Mouse (Mus musculus): Measurements from ENCODE around the gene Trip11.

- no peak for TF ChIP-seq CTCF (IDR thresholded peaks at IDR 0.05; ENCODE audit: low read depth)
- no peak for TF ChIP-seq EP300 (IDR thresholded peaks at IDR 0.05; ENCODE audit: low read depth)
Measured at GRCm38 (mm10) chr12:101818246-101818607, 94.8 kb downstream of the Trip11 start.

Measured in liver, postnatal 0 days (tissue).